Mouse (Mus musculus): ENCODE results near the gene Cnot1. TPM values are rescaled to one million over a fixed set of nuclear protein-coding genes. Genes with fewer than 3 reads are reported as not detected.

The Cnot1 gene
- polyA plus RNA-seq, 1 experiment from 2014 or later: 136 TPM

GRCm38 (mm10) chr8:95677591-95678023, 129.7 kb downstream of the Cnot1 start:
- peaks cover 4% of the 10 kb centered on the region; the same call in 1 of the 2 replicates for H3K4me1 ChIP-seq (replicated peaks; ENCODE audit: control insufficient read depth, insufficient read depth, low read length)
- H3K9me3 ChIP-seq (ENCODE audit: control insufficient read depth, low read length): no peaks in the 10 kb centered on the region
- peak overlapping the region; percentile 53 for H3K4me3 ChIP-seq (ENCODE audit: low read depth, low read length)
- peak overlapping the region; percentile 57 for H3K9ac ChIP-seq (ENCODE audit: low read length)
- no peaks in the 10 kb centered on the region for H3K36me3 ChIP-seq (ENCODE audit: control insufficient read depth, insufficient read depth, low read length)
- peaks cover 33% of the 10 kb centered on the region for H3K27me3 ChIP-seq (ENCODE audit: control insufficient read depth, insufficient read depth, low read length)
- WGBS: under 1% methylated on average over 24 of the region's 48 CpGs
- H3K4me2 ChIP-seq (ENCODE audit: low read depth, low read length, severe bottlenecking): peak overlapping the region; percentile 91
- H3K27ac ChIP-seq (ENCODE audit: low read depth, low read length): no peak overlapping the region
- peak; percentile 59 for DNase-seq (ENCODE audit: low spot score)
- peak; percentile 58 for ATAC-seq (replicated peaks; ENCODE audit: low FRiP score)

GRCm38 (mm10) chr8:95676631-95677030, 130.6 kb downstream of the Cnot1 start, which contains the start of gene Ndrg4:
Gene Ndrg4, plus strand, starts transcription at chr8:95676980.
- Histone ChIP-seq H3K27me3 (ENCODE audit: control insufficient read depth, insufficient read depth, low read length) (peaks cover 33% of the 10 kb centered on the region), H3K27ac (ENCODE audit: low read depth, low read length) (no peak within 1 kb of the TSS), H3K4me3 (ENCODE audit: low read depth, low read length) (peak within 1 kb of the TSS; percentile 53), H3K9ac (ENCODE audit: low read length) (peak within 1 kb of the TSS; percentile 57), H3K9me3 (ENCODE audit: control insufficient read depth, low read length) (no peaks in the 10 kb centered on the region), H3K36me3 (ENCODE audit: control insufficient read depth, insufficient read depth, low read length) (no peaks in the 10 kb centered on the region), H3K4me2 (ENCODE audit: low read depth, low read length, severe bottlenecking) (peak within 1 kb of the TSS; percentile 91), H3K4me1 (replicated peaks; ENCODE audit: control insufficient read depth, insufficient read depth, low read length) (peaks cover 4% of the 10 kb centered on the region; the same call in 1 of the 2 replicates)
- ATAC-seq (replicated peaks; ENCODE audit: low FRiP score) (no peak), DNase-seq (ENCODE audit: low spot score) (no peak)
- WGBS: 39% methylated on average over 9 of the region's 9 CpGs

- H3K4me1 ChIP-seq (replicated peaks; ENCODE audit: control insufficient read depth, insufficient read depth, low read length): peaks cover 4% of the 10 kb centered on the region; the same call in 1 of the 2 replicates
- H3K9ac ChIP-seq (ENCODE audit: low read length): no peak overlapping the region
- 80% methylated on average over 5 of the region's 5 CpGs for WGBS
- no peaks in the 10 kb centered on the region for H3K9me3 ChIP-seq (ENCODE audit: control insufficient read depth, low read length)
- H3K4me2 ChIP-seq (ENCODE audit: low read depth, low read length, severe bottlenecking): no peak overlapping the region
- no peak for ATAC-seq (replicated peaks; ENCODE audit: low FRiP score)
- peaks cover 16% of the 10 kb centered on the region for H3K27me3 ChIP-seq (ENCODE audit: control insufficient read depth, insufficient read depth, low read length)
- no peak overlapping the region for H3K27ac ChIP-seq (ENCODE audit: low read depth, low read length)
- H3K4me3 ChIP-seq (ENCODE audit: low read depth, low read length): no peak overlapping the region
- no peak for DNase-seq (ENCODE audit: low spot score)
- no peaks in the 10 kb centered on the region for H3K36me3 ChIP-seq (ENCODE audit: control insufficient read depth, insufficient read depth, low read length)
Measured at GRCm38 (mm10) chr8:95672811-95673210, 134.5 kb downstream of the Cnot1 start.

- Histone ChIP-seq H3K4me2 (ENCODE audit: low read depth, low read length, severe bottlenecking) (no peak overlapping the region), H3K4me3 (ENCODE audit: low read depth, low read length) (no peak overlapping the region), H3K27ac (ENCODE audit: low read depth, low read length) (no peak overlapping the region), H3K36me3 (ENCODE audit: control insufficient read depth, insufficient read depth, low read length) (no peaks in the 10 kb centered on the region), H3K4me1 (replicated peaks; ENCODE audit: control insufficient read depth, insufficient read depth, low read length) (no peaks in the 10 kb centered on the region), H3K9ac (ENCODE audit: low read length) (no peak overlapping the region), H3K9me3 (ENCODE audit: control insufficient read depth, low read length) (no peaks in the 10 kb centered on the region), H3K27me3 (ENCODE audit: control insufficient read depth, insufficient read depth, low read length) (peaks cover 7% of the 10 kb centered on the region)
- WGBS: 89% methylated on average over 6 of the region's 6 CpGs
- ATAC-seq (replicated peaks; ENCODE audit: low FRiP score) (no peak), DNase-seq (ENCODE audit: low spot score) (no peak)
Measured at GRCm38 (mm10) chr8:95671861-95672260, 135.4 kb downstream of the Cnot1 start.

- DNase-seq (ENCODE audit: low spot score) (no peak), ATAC-seq (replicated peaks; ENCODE audit: low FRiP score) (no peak)
- 86% methylated on average over 2 of the region's 2 CpGs for WGBS
- no peak overlapping the region for H3K4me3 ChIP-seq (ENCODE audit: low read depth, low read length)
- H3K4me2 ChIP-seq (ENCODE audit: low read depth, low read length, severe bottlenecking): no peak overlapping the region
- H3K36me3 ChIP-seq (ENCODE audit: control insufficient read depth, insufficient read depth, low read length): no peaks in the 10 kb centered on the region
- no peaks in the 10 kb centered on the region for H3K4me1 ChIP-seq (replicated peaks; ENCODE audit: control insufficient read depth, insufficient read depth, low read length)
- no peak overlapping the region for H3K27ac ChIP-seq (ENCODE audit: low read depth, low read length)
- no peaks in the 10 kb centered on the region for H3K27me3 ChIP-seq (ENCODE audit: control insufficient read depth, insufficient read depth, low read length)
- H3K9me3 ChIP-seq (ENCODE audit: control insufficient read depth, low read length): no peaks in the 10 kb centered on the region
- H3K9ac ChIP-seq (ENCODE audit: low read length): no peak overlapping the region
Measured at GRCm38 (mm10) chr8:95669967-95670366, 137.3 kb downstream of the Cnot1 start.

Small RNA genes lying within 50 kb of the gene (microRNA-seq; reads per million reads assigned to microRNA genes)
- gene Mir7073 (ENCODE audit: insufficient number of aligned reads): 3.4 reads per million

Other genes with a start within 250 kb of the Cnot1 start
- not detected in 2 replicates for gene Prss54, start 231.1 kb downstream of the Cnot1 start, polyA plus RNA-seq (2014; fragmentation: Nextera tagmentation; extraction: Ambion mirVana)
- 31.6 and 35.2 TPM in 2 replicates for gene Gins3, start 174.0 kb downstream of the Cnot1 start, polyA plus RNA-seq (2014; fragmentation: Nextera tagmentation; extraction: Ambion mirVana)
- 33.2 and 36.7 TPM in 2 replicates for gene Ndrg4, start 130.5 kb downstream of the Cnot1 start, polyA plus RNA-seq (2014; fragmentation: Nextera tagmentation; extraction: Ambion mirVana)
- 27.5 and 30.0 TPM in 2 replicates for gene Setd6, start 91.6 kb downstream of the Cnot1 start, polyA plus RNA-seq (2014; fragmentation: Nextera tagmentation; extraction: Ambion mirVana)
- gene Sap18b, start 17.9 kb upstream of the Cnot1 start, polyA plus RNA-seq (2014; fragmentation: Nextera tagmentation; extraction: Ambion mirVana): 327 and 379 TPM in 2 replicates
- 19.6 and 20.3 TPM in 2 replicates for gene Slc38a7, start 46.1 kb upstream of the Cnot1 start, polyA plus RNA-seq (2014; fragmentation: Nextera tagmentation; extraction: Ambion mirVana)
- 88.1 and 105 TPM in 2 replicates for gene Got2, start 81.1 kb upstream of the Cnot1 start, polyA plus RNA-seq (2014; fragmentation: Nextera tagmentation; extraction: Ambion mirVana)

Measured in forebrain, embryonic 11.5 days (tissue).